Mouse (Mus musculus) adipocyte (in vitro differentiated cells): ENCODE measurements around the gene Tcf20.
"Not testable (repeated sequence)": the region's sequence is repeated elsewhere in the genome, so short reads cannot be mapped to it uniquely, and the experiment has no call there.

ENCODE experiments used
- DNase-seq: peaks from one replicate; pipeline ENCODE4 v3.0.0-alpha.2; 2016; ENCODE audit warnings: low spot score

Tcf20 gene

DNA sequence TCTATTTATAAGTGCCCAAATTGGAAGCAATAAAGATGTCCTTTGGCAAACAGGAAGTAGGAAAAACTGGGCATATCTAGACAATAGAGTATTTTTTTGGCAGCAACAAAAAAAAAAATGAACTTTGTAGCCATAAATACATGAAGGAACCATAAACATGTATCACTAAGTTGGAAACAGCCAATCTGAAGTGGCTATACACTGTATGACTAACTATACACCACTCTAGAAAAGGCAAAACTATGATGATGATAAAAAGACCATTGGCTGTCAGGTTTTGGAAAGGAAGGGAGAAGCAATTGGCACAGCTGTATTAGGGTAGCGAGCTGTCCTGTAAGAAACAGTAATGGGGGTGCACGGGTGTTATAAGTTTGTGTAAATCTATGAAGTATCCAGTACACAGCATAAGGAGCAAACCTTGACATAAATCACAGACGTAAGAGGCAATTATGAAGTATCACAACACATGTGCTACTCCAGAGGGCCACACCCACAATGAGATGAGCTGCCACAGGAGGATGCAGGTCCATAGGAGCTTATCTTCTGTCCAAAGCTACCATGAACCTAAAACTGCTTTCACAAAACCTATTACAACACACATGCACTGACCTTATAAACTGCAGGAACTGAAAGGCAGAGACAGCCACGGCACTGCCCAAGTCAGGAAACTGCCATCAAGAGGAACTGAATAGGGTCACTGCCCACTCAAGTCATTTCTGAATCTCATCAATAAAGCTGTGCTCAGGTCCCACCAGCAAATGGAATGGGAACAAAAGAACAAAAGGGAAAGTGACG is 180.5 kb downstream of the Tcf20 start:
- DNase-seq, result no peak

DNA sequence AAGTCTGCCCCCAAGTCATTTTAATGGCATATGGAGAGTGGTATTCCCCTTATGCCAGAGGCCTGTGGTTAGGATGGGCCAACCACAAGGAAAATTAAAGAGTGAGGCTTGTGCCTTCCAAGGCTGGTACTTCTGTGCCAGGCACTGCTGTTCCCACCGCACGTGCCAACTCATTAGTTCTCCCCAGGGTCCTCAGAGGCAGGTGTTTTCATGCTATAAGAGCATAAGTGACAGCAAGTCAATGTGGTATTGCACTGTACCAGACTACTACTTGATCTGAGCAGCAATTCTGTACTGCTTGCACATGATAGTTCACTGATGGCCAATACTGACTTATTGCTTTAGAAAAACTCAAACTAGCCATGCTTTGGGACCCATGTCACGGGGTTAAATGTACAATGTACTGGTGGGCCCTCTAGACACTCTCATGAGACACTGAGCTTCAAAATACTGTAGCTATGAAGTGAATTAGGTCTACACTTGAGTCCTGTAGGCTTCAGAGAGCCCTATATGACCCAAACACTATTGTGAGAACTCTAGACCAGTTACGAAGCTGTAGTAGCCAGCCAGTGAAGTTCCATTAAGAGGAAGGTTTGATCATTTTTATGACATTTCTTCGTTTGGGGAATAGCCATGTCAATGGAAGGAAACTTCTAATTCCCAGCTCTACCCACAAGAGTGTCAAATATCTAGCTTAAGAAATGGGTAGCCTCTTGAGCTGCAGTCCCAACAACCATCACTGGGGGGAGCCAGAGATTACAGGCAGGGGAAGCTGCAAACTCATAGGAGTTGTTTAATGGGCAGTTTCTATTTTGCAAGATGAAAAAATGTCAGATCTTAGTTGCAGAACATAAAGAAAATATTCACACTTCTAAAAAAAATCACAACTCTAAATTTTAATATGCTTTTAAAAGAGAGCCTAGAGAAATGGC is 182.7 kb downstream of the Tcf20 start:
- peak; percentile 86 for DNase-seq

DNA sequence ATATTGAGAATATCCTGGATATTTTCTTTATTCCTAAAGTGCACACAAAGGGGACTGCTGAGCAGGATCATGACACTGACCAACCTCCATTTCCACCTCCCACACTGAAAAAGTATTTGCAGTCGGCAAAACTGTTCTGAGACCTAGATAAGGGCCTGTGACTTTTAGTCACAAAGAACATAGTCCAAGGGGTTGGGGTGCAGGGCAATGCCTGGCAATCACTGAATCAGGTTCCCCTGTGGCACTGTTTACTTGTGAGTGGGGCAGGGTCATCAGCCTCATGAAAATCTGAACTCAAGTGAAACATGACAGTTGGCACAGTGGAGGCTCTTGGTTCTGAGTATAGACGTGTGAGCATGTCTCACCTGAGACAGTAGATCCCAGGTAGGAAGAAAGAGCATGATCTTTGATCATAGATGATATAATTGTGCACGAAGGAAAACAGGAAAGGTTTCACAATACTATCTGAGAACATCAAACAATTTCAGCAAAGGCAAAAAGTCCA is 191.7 kb downstream of the Tcf20 start:
- DNase-seq, result no peak

DNA sequence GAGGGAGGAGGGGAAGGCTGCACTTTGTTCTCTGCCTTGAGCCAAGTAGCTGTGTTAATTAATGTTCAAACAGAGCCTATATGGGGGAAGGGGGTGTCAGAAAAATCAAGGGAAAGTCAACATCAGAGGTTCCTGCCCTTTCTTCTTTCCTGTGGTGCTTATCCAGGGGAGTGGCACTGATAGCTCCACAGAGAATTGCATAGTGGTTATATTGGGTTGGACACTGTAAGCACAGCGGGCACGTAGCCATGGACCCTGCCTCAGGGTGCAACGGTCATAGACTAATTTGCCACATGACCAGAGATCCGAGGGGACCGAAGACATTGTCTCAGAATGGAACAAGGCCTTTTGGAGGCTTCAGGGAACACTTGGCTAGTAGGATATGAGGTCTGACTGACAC is 193.4 kb downstream of the Tcf20 start, which contains the start of gene Cyp2d26:
Cyp2d26 (minus strand) TSS at position 18 of the 400 bp plus-strand sequence.
- DNase-seq, result no peak

DNA sequence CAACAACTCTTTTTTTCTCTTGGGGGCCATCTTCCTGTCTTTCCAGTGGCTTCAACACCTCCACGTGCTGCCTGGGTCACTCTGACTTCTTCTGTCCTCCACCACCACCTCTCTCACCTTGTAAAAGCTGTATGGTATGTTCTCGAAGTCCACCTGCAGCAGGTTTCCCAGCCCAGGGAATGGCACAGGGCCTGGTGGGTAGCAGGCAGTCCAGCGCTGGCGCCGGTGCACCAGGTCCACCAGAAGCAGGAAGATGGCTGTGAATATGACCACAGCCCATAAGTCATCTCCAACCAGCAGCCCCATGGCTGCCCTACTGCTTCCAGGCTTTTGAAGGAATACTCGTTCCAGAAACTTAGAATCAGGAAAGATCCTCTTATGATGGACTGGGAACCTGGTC is 193.8 kb downstream of the Tcf20 start:
- DNase-seq, result no peak

DNA sequence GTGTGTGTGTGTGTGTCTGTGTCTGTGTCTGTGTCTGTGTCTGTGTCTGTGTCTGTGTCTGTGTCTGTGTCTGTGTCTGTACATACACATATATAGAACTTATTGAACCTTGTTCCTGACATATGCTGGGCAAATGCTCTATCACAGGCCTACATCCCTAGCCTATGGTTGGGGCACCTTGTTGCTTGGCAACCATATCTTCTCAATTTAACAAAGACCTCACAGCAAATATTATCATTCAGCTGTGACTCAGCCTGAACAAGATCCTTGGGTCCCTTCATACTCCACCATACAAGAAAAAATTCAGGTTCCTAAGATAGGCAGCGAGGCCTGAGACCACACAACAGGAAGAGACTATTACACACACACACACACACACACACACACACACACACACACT is 194.2 kb downstream of the Tcf20 start:
- no peak for DNase-seq

DNA sequence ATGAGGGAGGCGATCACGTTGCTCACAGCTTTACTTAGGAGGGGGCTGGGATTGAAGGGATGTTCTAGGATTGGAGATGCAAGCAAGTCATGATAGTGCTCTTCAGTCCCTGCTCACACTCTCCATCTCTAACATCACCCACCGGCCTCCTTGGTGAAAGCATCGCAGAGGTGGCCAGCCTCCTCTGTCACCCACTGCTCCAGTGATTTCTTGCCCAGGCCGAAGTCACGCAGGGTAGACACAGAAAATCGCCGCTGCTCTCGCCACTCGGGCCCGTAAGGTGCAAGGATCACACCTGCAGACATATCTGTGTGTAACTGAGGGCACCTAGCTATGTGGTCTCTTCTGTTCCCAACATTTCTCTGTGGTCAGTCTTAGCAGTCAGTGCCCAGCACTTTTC is 195.1 kb downstream of the Tcf20 start:
- no peak for DNase-seq

DNA sequence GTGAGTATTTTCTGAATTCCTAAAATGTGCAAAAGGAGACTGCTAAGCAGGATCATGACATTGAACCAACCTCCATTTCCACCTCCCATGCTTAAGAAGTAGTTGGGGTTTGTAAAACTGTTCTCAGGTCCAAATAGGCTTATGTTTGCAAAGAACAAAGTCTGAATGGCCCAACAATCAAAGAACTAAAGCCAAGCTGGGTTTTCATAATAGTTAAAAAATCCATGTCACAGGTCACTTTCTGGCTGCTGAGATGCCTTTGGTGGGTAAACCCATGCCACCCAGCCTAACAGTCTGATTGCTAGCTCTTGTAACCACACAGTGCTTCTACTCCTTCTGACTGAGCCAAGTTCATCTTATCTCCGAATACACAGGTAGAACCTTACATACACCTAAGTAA is 203.1 kb downstream of the Tcf20 start:
- DNase-seq, result no peak

DNA sequence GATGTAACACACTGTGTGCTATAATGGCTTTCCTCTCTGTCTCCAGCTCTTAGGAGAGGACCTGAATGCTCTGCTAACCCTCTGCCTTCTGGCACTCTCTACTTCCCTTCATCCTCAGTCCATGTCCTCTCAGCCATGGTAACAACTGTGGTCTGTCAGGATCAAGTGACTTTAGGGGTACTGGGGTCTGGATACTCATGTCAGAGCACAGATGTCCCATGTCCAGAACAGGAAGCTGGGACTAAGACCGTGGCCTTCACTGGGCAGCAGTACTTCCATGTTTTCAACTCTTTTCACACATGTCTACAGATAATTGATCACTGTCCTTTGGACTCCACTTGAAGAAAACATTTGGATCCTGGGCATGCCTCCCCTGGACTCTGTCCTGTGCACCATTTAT is 203.9 kb downstream of the Tcf20 start:
- no peak for DNase-seq

DNA sequence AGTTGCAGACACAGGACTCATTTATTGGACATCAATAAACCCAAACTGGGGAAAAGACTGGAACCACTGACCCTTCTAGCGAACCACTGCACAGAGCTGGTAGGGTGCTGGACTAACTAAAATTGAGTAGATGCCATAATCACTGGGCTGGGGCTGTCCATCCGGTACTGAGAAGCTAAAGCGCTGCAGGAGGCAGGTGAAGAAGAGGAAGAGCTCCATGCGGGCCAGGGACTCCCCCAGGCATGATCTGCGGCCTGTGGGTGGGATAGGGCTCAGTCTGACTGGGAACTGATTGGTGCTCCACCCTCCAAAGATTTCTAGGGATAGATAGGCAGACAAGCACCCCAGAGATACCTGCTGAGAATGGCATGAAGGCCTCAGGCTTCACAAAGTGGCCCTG is 209.8 kb downstream of the Tcf20 start:
- not testable (repeated sequence) for DNase-seq

DNA sequence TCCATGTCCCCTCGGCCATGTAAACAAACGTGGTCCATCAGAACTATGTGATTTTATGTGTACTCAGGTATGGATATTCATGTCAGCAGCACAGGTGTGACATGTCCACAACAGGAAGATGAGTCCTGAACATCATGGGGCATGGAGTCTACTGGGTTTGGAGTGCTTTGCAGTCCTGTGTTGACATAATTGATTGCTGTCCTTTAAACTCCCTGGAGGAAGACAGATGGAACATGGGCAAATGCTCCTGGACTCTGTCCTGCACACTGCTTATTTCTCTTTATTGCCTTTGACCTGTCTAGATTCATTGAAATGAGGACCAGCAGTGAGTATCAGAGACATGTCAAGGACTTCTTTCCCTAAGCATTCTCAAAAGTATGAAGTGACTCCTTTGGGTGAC is 221.7 kb downstream of the Tcf20 start:
- DNase-seq, result no peak

DNA sequence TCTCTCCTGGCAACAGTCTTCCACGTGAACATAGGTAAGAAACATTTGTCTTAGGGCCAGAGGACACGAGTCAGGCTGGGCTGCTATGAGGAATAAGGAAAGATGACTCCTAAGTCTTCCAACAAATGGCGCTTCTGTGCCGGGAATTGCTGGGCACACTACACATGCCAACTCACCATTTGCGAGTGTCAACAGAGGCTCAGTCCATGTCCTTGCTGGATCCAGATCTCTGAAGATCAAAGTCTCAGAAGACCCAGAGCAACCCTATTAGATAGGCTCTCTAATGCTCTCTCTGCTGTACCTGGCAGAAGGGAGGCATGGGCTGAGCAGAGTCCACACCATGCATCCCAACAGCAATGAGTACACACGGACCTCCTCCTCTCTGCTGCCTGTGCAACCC is 222.8 kb downstream of the Tcf20 start:
- DNase-seq, result no peak

DNA sequence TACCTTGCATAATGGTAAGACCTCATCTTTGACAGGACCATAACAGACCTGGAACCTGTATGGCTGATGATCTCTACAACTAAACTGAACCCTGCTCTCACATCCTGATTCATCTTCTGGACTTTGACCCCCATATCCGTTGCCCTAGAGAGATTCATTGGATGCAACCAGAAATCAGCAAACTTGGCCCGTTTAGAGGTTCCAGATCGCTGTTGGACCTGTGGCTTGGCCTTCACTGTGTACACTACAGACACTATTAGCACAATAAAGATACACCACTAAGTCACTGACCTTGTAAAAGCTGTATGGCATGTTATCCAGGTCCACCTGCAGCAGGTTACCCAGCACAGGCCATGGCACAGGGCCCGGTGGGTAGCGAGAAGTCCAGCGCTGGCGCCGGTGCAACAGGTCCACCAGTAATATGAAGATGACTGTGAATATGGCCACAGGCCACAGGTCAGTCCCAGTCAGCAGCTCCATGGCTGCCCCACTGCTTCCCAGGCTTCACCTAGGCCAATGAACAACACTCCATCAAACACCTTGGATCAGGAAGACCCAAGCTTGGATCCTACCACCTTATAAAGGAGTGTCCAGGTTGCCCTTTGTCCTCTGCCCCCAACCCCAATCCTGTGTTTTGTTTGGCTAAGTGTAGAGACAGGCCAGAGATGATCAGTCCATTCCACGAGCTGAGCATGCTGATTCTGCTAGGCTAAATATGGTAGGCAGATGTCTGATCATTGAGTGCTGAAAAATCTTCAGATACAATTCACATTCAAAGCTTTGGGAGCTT is 223.8 kb downstream of the Tcf20 start, which contains the start of gene Cyp2d40:
Cyp2d40 (minus strand) TSS at position 553 of the 790 bp plus-strand sequence.
- DNase-seq, result no peak
